Mouse (Mus musculus): ENCODE data around the gene Angptl7.

Angptl7 gene

GRCm38 (mm10) chr4:148495160-148495559 lies 5.1 kb downstream of the Angptl7 start:
- DNase-seq (ENCODE audit: low spot score): no peak

- DNase-seq (ENCODE audit: low spot score): no peak
Measured at GRCm38 (mm10) chr4:148491448-148491847, 8.8 kb downstream of the Angptl7 start.

- DNase-seq (ENCODE audit: low spot score): peak; percentile 38
Measured at GRCm38 (mm10) chr4:148490502-148490901, 9.8 kb downstream of the Angptl7 start.

GRCm38 (mm10) chr4:148487841-148488240 lies 12.4 kb downstream of the Angptl7 start:
- no peak for DNase-seq (ENCODE audit: low spot score)

DNA sequence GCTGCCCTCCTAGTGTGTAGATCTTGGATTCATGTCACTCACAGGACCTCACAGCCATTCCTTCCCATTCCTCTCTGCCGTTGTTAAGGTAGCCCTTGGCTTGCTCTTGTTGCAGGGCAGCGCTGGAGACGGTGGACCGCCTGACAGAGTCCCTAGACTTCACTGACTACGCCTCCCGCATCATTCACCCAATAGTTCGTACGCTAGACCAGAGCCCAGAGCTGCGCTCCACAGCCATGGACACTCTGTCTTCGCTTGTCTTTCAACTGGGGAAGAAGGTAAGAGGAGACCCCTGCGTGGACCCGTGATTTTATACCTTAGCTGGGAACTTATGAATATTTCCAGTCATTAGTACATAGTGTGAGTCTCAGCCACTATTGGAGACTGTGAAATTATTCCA lies 15.7 kb downstream of the Angptl7 start:
- no peak for DNase-seq (ENCODE audit: low spot score)

- DNase-seq (ENCODE audit: low spot score): no peak
Measured at GRCm38 (mm10) chr4:148481557-148482168, 18.6 kb downstream of the Angptl7 start.

GRCm38 (mm10) chr4:148480245-148480644 lies 20.0 kb downstream of the Angptl7 start:
- DNase-seq (ENCODE audit: low spot score): no peak

- DNase-seq (ENCODE audit: low spot score): no peak
Measured at GRCm38 (mm10) chr4:148473496-148473895, 26.8 kb downstream of the Angptl7 start.

- no peak for DNase-seq (ENCODE audit: low spot score)
Measured at GRCm38 (mm10) chr4:148472436-148473174, 27.7 kb downstream of the Angptl7 start.

- DNase-seq (ENCODE audit: low spot score): no peak
Measured at GRCm38 (mm10) chr4:148471363-148471806, 28.9 kb downstream of the Angptl7 start.

- DNase-seq (ENCODE audit: low spot score): no peak
Measured at GRCm38 (mm10) chr4:148469487-148470252, 30.6 kb downstream of the Angptl7 start.

DNA sequence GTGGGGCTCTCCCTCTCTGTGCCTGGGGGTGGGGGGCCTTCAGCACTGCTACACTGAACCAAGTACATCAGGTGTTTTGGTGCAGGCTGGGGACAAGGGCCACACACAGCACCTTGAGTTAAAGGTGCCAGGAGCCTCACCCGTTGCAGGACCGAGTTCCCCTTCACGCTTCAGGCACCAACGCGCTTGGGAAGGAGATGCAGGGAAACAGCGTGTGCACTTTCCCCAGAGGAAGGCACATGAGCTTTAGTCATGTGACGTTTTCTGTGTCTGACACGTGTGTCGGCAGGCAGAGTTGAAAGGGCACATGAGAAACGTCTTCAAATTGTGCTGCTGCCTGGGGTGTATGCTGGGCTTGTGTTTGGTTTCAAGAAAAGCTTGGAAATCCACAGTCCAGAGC lies 31.9 kb downstream of the Angptl7 start:
- no peak for DNase-seq (ENCODE audit: low spot score)

DNA sequence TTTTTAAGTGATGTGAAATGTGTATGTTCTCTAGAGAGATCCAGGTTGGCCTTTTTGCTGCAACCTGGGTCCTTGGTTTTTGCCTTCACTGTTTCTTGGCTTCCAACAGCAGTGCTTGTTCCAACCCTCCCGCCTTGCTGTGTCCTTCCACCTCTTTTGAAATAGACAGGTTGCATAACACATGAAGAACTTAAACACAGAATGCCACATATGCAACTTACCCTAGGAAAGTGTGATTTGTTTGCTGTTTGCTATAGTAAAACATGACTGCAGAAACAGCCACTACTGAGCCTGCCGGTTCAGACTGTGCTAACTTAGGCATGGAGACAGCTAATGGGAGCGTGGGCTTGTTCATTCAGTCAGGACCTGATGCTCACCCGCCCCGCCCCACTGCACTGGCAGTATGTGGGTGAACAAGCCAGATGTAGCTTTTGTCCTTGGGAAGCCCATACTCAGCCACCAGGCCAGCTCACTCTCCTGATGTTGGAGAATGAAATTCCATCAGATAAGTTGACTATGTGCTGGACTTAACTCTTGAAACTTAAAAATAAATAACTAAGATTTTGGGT lies 33.7 kb downstream of the Angptl7 start:
- DNase-seq (ENCODE audit: low spot score): no peak

GRCm38 (mm10) chr4:148464869-148465268 lies 35.4 kb downstream of the Angptl7 start:
- no peak for DNase-seq (ENCODE audit: low spot score)

- DNase-seq (ENCODE audit: low spot score): no peak
Measured at GRCm38 (mm10) chr4:148464301-148464700, 36.0 kb downstream of the Angptl7 start.

GRCm38 (mm10) chr4:148463208-148463960 lies 36.9 kb downstream of the Angptl7 start:
- no peak for DNase-seq (ENCODE audit: low spot score)

- no peak for DNase-seq (ENCODE audit: low spot score)
Measured at GRCm38 (mm10) chr4:148462717-148463116, 37.5 kb downstream of the Angptl7 start.

DNA sequence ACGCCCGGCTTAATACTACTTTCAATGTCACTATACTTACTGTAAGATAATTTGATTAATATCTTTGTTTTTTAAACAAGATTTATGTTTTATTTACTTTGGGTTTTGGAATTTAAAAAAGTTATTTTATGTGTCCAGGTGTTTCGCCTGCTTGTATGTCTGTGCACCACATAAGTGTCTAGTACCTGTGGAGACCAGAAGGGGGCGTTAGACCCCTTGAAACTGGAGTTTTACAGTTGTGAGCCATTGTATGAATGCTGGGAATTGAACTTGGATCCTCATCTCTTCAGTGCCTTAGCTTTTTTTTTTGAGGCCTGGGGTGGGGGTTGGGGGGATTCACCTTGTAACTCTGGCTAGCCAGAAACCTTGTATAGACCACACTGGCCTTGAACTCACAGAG lies 38.5 kb downstream of the Angptl7 start:
- no peak for DNase-seq (ENCODE audit: low spot score)

DNA sequence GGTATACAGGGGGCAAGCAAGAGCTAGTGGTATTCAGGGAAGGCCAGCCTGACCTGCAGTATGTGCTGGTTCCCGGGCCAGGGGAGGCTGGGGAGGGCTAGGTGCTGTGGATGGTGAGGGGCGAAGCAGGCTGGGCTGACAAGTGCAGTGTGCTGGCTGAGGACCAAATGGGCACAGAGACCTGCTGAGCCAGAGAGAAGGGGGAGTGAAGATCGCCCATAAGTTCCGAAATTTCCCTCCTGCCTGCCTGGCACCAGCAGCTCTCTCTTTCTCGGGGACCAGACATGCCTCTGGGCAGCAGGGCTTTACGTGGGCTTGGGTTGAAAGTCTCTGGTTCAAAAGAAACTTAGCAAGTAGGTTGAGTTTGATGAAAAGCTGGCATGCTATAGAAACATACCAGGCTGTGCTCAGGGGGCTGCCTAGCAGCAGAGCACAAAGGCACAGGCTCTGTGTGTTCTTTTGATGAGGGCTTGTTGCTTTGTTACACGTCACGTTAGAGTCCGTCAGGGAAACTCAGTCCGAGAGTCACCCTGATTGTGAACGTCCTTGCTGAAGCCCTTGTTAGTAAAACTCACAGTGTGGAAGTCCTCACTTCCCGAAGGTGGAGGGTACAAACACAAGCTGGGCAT lies 39.5 kb downstream of the Angptl7 start:
- no peak for DNase-seq (ENCODE audit: low spot score)

DNA sequence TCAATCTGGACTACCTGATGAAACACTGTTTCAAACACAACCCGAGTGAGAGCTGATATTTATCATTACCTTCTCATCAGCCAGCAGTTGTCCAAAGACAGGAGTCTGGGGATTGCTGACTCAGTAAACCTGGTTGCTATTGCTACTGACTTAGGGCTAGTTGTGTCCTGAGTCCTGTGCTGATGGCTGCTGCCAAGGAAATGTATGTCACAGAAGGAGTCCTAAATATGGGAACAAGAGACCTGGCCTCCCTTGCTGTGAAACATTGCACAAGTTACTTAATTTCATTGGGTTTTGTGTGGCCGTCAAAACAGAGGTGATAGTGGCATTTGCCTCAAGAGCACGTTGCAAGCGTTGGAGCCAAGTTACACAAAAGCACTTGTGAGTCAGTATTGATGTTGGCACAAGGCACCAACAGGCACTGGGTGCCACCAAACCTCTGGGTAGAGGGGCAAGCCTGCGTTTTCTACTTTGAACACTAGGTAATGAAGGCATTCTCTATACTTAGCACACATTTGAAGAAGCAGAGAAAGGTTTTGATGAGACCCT lies 44.7 kb downstream of the Angptl7 start:
- DNase-seq (ENCODE audit: low spot score): no peak

- no peak for DNase-seq (ENCODE audit: low spot score)
Measured at GRCm38 (mm10) chr4:148453707-148454106, 46.6 kb downstream of the Angptl7 start.
